Mouse (Mus musculus): Measurements from ENCODE around the gene Utrn. TPM values are rescaled to one million over a fixed set of nuclear protein-coding genes. Genes with fewer than 3 reads are reported as not detected.

The Utrn gene
- polyA plus RNA-seq, 1 experiment from 2014 or later, result 68.5 TPM

GRCm38 (mm10) chr10:12488518-12488917 is 380.6 kb downstream of the Utrn start:
- no peak overlapping the region for H3K27ac ChIP-seq (ENCODE audit: low read depth, low read length)
- H3K4me1 ChIP-seq (ENCODE audit: control insufficient read depth, insufficient read depth, low read length), result no peaks in the 10 kb centered on the region
- 75% methylated on average over 3 of the region's 3 CpGs for WGBS (ENCODE audit: insufficient replicate concordance)
- no peak overlapping the region for H3K4me2 ChIP-seq
- H3K9ac ChIP-seq (ENCODE audit: low read depth, low read length), result no peak overlapping the region
- no peak overlapping the region for H3K4me3 ChIP-seq (ENCODE audit: low read depth, low read length)
- no peaks in the 10 kb centered on the region for H3K36me3 ChIP-seq (ENCODE audit: control insufficient read depth, insufficient read depth, low read length)
- H3K9me3 ChIP-seq (replicated peaks; ENCODE audit: control insufficient read depth, low read length), result no peaks in the 10 kb centered on the region
- ATAC-seq (replicated peaks; ENCODE audit: insufficient number of reproducible peaks, low FRiP score, low TSS enrichment), result no peak
- H3K27me3 ChIP-seq (ENCODE audit: control insufficient read depth, insufficient read depth, low read length), result no peaks in the 10 kb centered on the region

GRCm38 (mm10) chr10:12488117-12488516 is 381.0 kb downstream of the Utrn start:
- H3K27ac ChIP-seq (ENCODE audit: low read depth, low read length), result no peak overlapping the region
- no peaks in the 10 kb centered on the region for H3K4me1 ChIP-seq (ENCODE audit: control insufficient read depth, insufficient read depth, low read length)
- no peaks in the 10 kb centered on the region for H3K9me3 ChIP-seq (replicated peaks; ENCODE audit: control insufficient read depth, low read length)
- no peaks in the 10 kb centered on the region for H3K27me3 ChIP-seq (ENCODE audit: control insufficient read depth, insufficient read depth, low read length)
- H3K36me3 ChIP-seq (ENCODE audit: control insufficient read depth, insufficient read depth, low read length), result no peaks in the 10 kb centered on the region
- ATAC-seq (replicated peaks; ENCODE audit: insufficient number of reproducible peaks, low FRiP score, low TSS enrichment), result no peak
- WGBS (ENCODE audit: insufficient replicate concordance), result 87% methylated on average over 5 of the region's 5 CpGs
- no peak overlapping the region for H3K4me3 ChIP-seq (ENCODE audit: low read depth, low read length)
- H3K4me2 ChIP-seq, result no peak overlapping the region
- no peak overlapping the region for H3K9ac ChIP-seq (ENCODE audit: low read depth, low read length)

- Histone ChIP-seq H3K4me1 (ENCODE audit: control insufficient read depth, insufficient read depth, low read length) (no peaks in the 10 kb centered on the region), H3K9ac (ENCODE audit: low read depth, low read length) (no peak overlapping the region), H3K9me3 (replicated peaks; ENCODE audit: control insufficient read depth, low read length) (no peaks in the 10 kb centered on the region), H3K4me2 (no peak overlapping the region), H3K27me3 (ENCODE audit: control insufficient read depth, insufficient read depth, low read length) (no peaks in the 10 kb centered on the region), H3K4me3 (ENCODE audit: low read depth, low read length) (no peak overlapping the region), H3K27ac (ENCODE audit: low read depth, low read length) (no peak overlapping the region), H3K36me3 (ENCODE audit: control insufficient read depth, insufficient read depth, low read length) (no peaks in the 10 kb centered on the region)
- ATAC-seq (replicated peaks; ENCODE audit: insufficient number of reproducible peaks, low FRiP score, low TSS enrichment), result no peak
- 89% methylated on average over 1 of the region's 1 CpGs for WGBS (ENCODE audit: insufficient replicate concordance)
Observed at GRCm38 (mm10) chr10:12483494-12483893, 385.7 kb downstream of the Utrn start.

- no peaks in the 10 kb centered on the region for H3K36me3 ChIP-seq (ENCODE audit: control insufficient read depth, insufficient read depth, low read length)
- no peaks in the 10 kb centered on the region for H3K9me3 ChIP-seq (replicated peaks; ENCODE audit: control insufficient read depth, low read length)
- H3K4me1 ChIP-seq (ENCODE audit: control insufficient read depth, insufficient read depth, low read length), result no peaks in the 10 kb centered on the region
- no peak overlapping the region for H3K9ac ChIP-seq (ENCODE audit: low read depth, low read length)
- H3K27ac ChIP-seq (ENCODE audit: low read depth, low read length), result no peak overlapping the region
- no peak overlapping the region for H3K4me2 ChIP-seq
- WGBS (ENCODE audit: insufficient replicate concordance), result 90% methylated on average over 3 of the region's 3 CpGs
- ATAC-seq (replicated peaks; ENCODE audit: insufficient number of reproducible peaks, low FRiP score, low TSS enrichment), result no peak
- no peak overlapping the region for H3K4me3 ChIP-seq (ENCODE audit: low read depth, low read length)
- H3K27me3 ChIP-seq (ENCODE audit: control insufficient read depth, insufficient read depth, low read length), result no peaks in the 10 kb centered on the region
Observed at GRCm38 (mm10) chr10:12482975-12483374, 386.2 kb downstream of the Utrn start.

- H3K4me2 ChIP-seq, result no peak overlapping the region
- no peaks in the 10 kb centered on the region for H3K27me3 ChIP-seq (ENCODE audit: control insufficient read depth, insufficient read depth, low read length)
- no peak overlapping the region for H3K9ac ChIP-seq (ENCODE audit: low read depth, low read length)
- H3K4me3 ChIP-seq (ENCODE audit: low read depth, low read length), result no peak overlapping the region
- H3K9me3 ChIP-seq (replicated peaks; ENCODE audit: control insufficient read depth, low read length), result no peaks in the 10 kb centered on the region
- no peak overlapping the region for H3K27ac ChIP-seq (ENCODE audit: low read depth, low read length)
- no peaks in the 10 kb centered on the region for H3K36me3 ChIP-seq (ENCODE audit: control insufficient read depth, insufficient read depth, low read length)
- 83% methylated on average over 14 of the region's 14 CpGs for WGBS (ENCODE audit: insufficient replicate concordance)
- H3K4me1 ChIP-seq (ENCODE audit: control insufficient read depth, insufficient read depth, low read length), result no peaks in the 10 kb centered on the region
- no peak for ATAC-seq (replicated peaks; ENCODE audit: insufficient number of reproducible peaks, low FRiP score, low TSS enrichment)
Observed at GRCm38 (mm10) chr10:12474850-12475621, 394.1 kb downstream of the Utrn start.

GRCm38 (mm10) chr10:12469391-12470057 is 399.6 kb downstream of the Utrn start:
- Histone ChIP-seq H3K36me3 (ENCODE audit: control insufficient read depth, insufficient read depth, low read length) (no peaks in the 10 kb centered on the region), H3K4me3 (ENCODE audit: low read depth, low read length) (no peak overlapping the region), H3K4me1 (ENCODE audit: control insufficient read depth, insufficient read depth, low read length) (no peaks in the 10 kb centered on the region), H3K9me3 (replicated peaks; ENCODE audit: control insufficient read depth, low read length) (no peaks in the 10 kb centered on the region), H3K27ac (ENCODE audit: low read depth, low read length) (no peak overlapping the region), H3K4me2 (no peak overlapping the region), H3K27me3 (ENCODE audit: control insufficient read depth, insufficient read depth, low read length) (no peaks in the 10 kb centered on the region), H3K9ac (ENCODE audit: low read depth, low read length) (no peak overlapping the region)
- no peak for ATAC-seq (replicated peaks; ENCODE audit: insufficient number of reproducible peaks, low FRiP score, low TSS enrichment)
- 42% methylated on average over 5 of the region's 5 CpGs for WGBS (ENCODE audit: insufficient replicate concordance)

- no peaks in the 10 kb centered on the region for H3K4me1 ChIP-seq (ENCODE audit: control insufficient read depth, insufficient read depth, low read length)
- H3K36me3 ChIP-seq (ENCODE audit: control insufficient read depth, insufficient read depth, low read length), result no peaks in the 10 kb centered on the region
- H3K27me3 ChIP-seq (ENCODE audit: control insufficient read depth, insufficient read depth, low read length), result no peaks in the 10 kb centered on the region
- no peak for ATAC-seq (replicated peaks; ENCODE audit: insufficient number of reproducible peaks, low FRiP score, low TSS enrichment)
- H3K4me3 ChIP-seq (ENCODE audit: low read depth, low read length), result no peak overlapping the region
- H3K9ac ChIP-seq (ENCODE audit: low read depth, low read length), result no peak overlapping the region
- no peak overlapping the region for H3K4me2 ChIP-seq
- H3K9me3 ChIP-seq (replicated peaks; ENCODE audit: control insufficient read depth, low read length), result no peaks in the 10 kb centered on the region
- no peak overlapping the region for H3K27ac ChIP-seq (ENCODE audit: low read depth, low read length)
- 57% methylated on average over 2 of the region's 2 CpGs for WGBS (ENCODE audit: insufficient replicate concordance)
Observed at GRCm38 (mm10) chr10:12467544-12467943, 401.6 kb downstream of the Utrn start.

- Histone ChIP-seq H3K27me3 (ENCODE audit: control insufficient read depth, insufficient read depth, low read length) (no peaks in the 10 kb centered on the region), H3K9ac (ENCODE audit: low read depth, low read length) (no peak overlapping the region), H3K36me3 (ENCODE audit: control insufficient read depth, insufficient read depth, low read length) (0 out of 2 replicates have a peak, but pooled peaks cover 2% of the 10 kb centered on the region), H3K4me3 (ENCODE audit: low read depth, low read length) (no peak overlapping the region), H3K4me1 (ENCODE audit: control insufficient read depth, insufficient read depth, low read length) (no peaks in the 10 kb centered on the region), H3K27ac (ENCODE audit: low read depth, low read length) (no peak overlapping the region), H3K4me2 (no peak overlapping the region), H3K9me3 (replicated peaks; ENCODE audit: control insufficient read depth, low read length) (no peaks in the 10 kb centered on the region)
- ATAC-seq (replicated peaks; ENCODE audit: insufficient number of reproducible peaks, low FRiP score, low TSS enrichment), result no peak
Observed at GRCm38 (mm10) chr10:12460945-12461344, 408.2 kb downstream of the Utrn start.

- H3K9ac ChIP-seq (ENCODE audit: low read depth, low read length), result no peak overlapping the region
- H3K27me3 ChIP-seq (ENCODE audit: control insufficient read depth, insufficient read depth, low read length), result no peaks in the 10 kb centered on the region
- no peak overlapping the region for H3K27ac ChIP-seq (ENCODE audit: low read depth, low read length)
- no peak overlapping the region for H3K4me2 ChIP-seq
- ATAC-seq (replicated peaks; ENCODE audit: insufficient number of reproducible peaks, low FRiP score, low TSS enrichment), result no peak
- no peaks in the 10 kb centered on the region for H3K4me1 ChIP-seq (ENCODE audit: control insufficient read depth, insufficient read depth, low read length)
- H3K36me3 ChIP-seq (ENCODE audit: control insufficient read depth, insufficient read depth, low read length), result no peaks in the 10 kb centered on the region
- no peak overlapping the region for H3K4me3 ChIP-seq (ENCODE audit: low read depth, low read length)
- no peaks in the 10 kb centered on the region for H3K9me3 ChIP-seq (replicated peaks; ENCODE audit: control insufficient read depth, low read length)
- 80% methylated on average over 1 of the region's 1 CpGs for WGBS (ENCODE audit: insufficient replicate concordance)
Observed at GRCm38 (mm10) chr10:12456867-12457266, 412.3 kb downstream of the Utrn start.
